Mouse (Mus musculus) cortical plate, adult 2 months (tissue): ENCODE results near the gene Abcf3.

Experiments
- CTCF ChIP-seq: fragments of 200-500 bp; IDR thresholded peaks from 2 replicates; pipeline ENCODE4 v1.5.1; 2011; ENCODE audit warnings: mild to moderate bottlenecking, control low read depth, low read length; ENCODE audit not compliant: insufficient read depth; ENCODE audit errors: extremely low read depth
- POLR2A ChIP-seq: fragments of 200-500 bp; IDR thresholded peaks from 2 replicates; pipeline ENCODE4 v1.6.1; 2011; ENCODE audit warnings: mild to moderate bottlenecking, low read length, control low read depth; ENCODE audit not compliant: insufficient read depth; ENCODE audit errors: extremely low read depth

GRCm38 (mm10) chr16:20596687-20597441 is 48.5 kb downstream of the Abcf3 start:
- no peak for TF ChIP-seq CTCF
- no peak for TF ChIP-seq POLR2A
